Mouse (Mus musculus) heart, embryonic 16.5 days (tissue): ENCODE results near the gene 6030468B19Rik. TPM values are rescaled to one million over a fixed set of nuclear protein-coding genes. Genes with fewer than 3 reads are reported as not detected.

Source experiments
- ATAC-seq: fragments of 200-750 bp; cut with Nextera tagmentation; replicated peaks from 2 replicates; pipeline ENCODE4 v1.8.0; 2017; ENCODE audit warnings: moderate number of reproducible peaks; ENCODE audit not compliant: insufficient read depth, low FRiP score; ENCODE audit errors: extremely low read depth
- H3K27ac ChIP-seq: fragments of 300-500 bp; sonication (generic); 2 replicates; pipeline ENCODE4 v1.5.1; 2014; ENCODE audit warnings: mild to moderate bottlenecking, low read length, control low read depth, moderate library complexity
- H3K27me3 ChIP-seq: fragments of 300-500 bp; sonication (generic); 2 replicates; pipeline ENCODE4 v1.6.1; 2014; ENCODE audit warnings: low read length, mixed read lengths; ENCODE audit not compliant: control insufficient read depth, insufficient read depth
- H3K36me3 ChIP-seq: fragments of 300-500 bp; sonication (generic); 2 replicates; pipeline ENCODE4 v1.6.1; 2014; ENCODE audit not compliant: control insufficient read depth, insufficient read depth
- H3K4me1 ChIP-seq: fragments of 300-500 bp; sonication (generic); 2 replicates; pipeline ENCODE4 v1.6.1; 2014; ENCODE audit warnings: low read length, mixed read lengths; ENCODE audit not compliant: control insufficient read depth, insufficient read depth
- H3K4me2 ChIP-seq: fragments of 300-500 bp; sonication (generic); 2 replicates; pipeline ENCODE4 v1.6.1; 2014; ENCODE audit warnings: low read depth, mild to moderate bottlenecking, control low read depth, low read length
- H3K4me3 ChIP-seq: fragments of 300-500 bp; sonication (generic); 2 replicates; pipeline ENCODE4 v1.5.1; 2014; ENCODE audit warnings: mild to moderate bottlenecking, control low read depth, low read length
- H3K9ac ChIP-seq: fragments of 300-500 bp; sonication (generic); 2 replicates; pipeline ENCODE4 v1.6.1; 2014; ENCODE audit warnings: low read length, control low read depth
- H3K9me3 ChIP-seq: fragments of 300-500 bp; sonication (generic); replicated peaks from 2 replicates; pipeline ENCODE4 v1.6.1; 2016; ENCODE audit warnings: low read length; ENCODE audit not compliant: control insufficient read depth
- WGBS: fragments of 180-500 bp; shearing (Covaris S2); extraction: QIAGEN DNeasy Blood & Tissue Kit; methylation state at CpG from one replicate; pipeline ENCODE4 v1.1.7; 2014; 5-methylcytosine and 5-hydroxymethylcytosine counted together
- polyA plus RNA-seq: library from polyadenylated mRNA; unstranded; fragments of >200 nt; fragmentation: Nextera tagmentation; extraction: Ambion mirVana; gene quantifications from 2 replicates; pipeline ENCODE4 v1.2.1, GENCODE M21; 2015

Gene 6030468B19Rik
- polyA plus RNA-seq, 1 experiment from 2014 or later = 0.39 TPM

GRCm38 (mm10) chr11:117820173-117820572 lies 22.7 kb downstream of the 6030468B19Rik start:
- Histone ChIP-seq H3K9me3 (no peaks in the 10 kb centered on the region), H3K36me3 (peaks cover 48% of the 10 kb centered on the region), H3K4me2 (no peak overlapping the region), H3K4me3 (no peak overlapping the region), H3K27ac (peak overlapping the region; percentile 94), H3K27me3 (no peaks in the 10 kb centered on the region), H3K4me1 (peaks cover 50% of the 10 kb centered on the region), H3K9ac (peak overlapping the region; percentile 33; the same call in 1 of the 2 replicates)
- no peak for ATAC-seq
- 90% methylated on average over 7 of the region's 7 CpGs for WGBS

- H3K9ac ChIP-seq = no peak overlapping the region
- no peak for ATAC-seq
- H3K9me3 ChIP-seq = no peaks in the 10 kb centered on the region
- WGBS = 93% methylated on average over 9 of the region's 9 CpGs
- H3K27ac ChIP-seq = peak overlapping the region; percentile 17; the same call in 1 of the 2 replicates
- no peaks in the 10 kb centered on the region for H3K27me3 ChIP-seq
- H3K4me2 ChIP-seq = no peak overlapping the region
- H3K4me3 ChIP-seq = no peak overlapping the region
- peaks cover 62% of the 10 kb centered on the region for H3K4me1 ChIP-seq
- H3K36me3 ChIP-seq = peaks cover 38% of the 10 kb centered on the region
Observed at GRCm38 (mm10) chr11:117821868-117822267, 24.4 kb downstream of the 6030468B19Rik start.

- 36% methylated on average over 7 of the region's 7 CpGs for WGBS
- no peak for ATAC-seq
- H3K9me3 ChIP-seq = no peaks in the 10 kb centered on the region
- peak overlapping the region; percentile 76 for H3K27ac ChIP-seq
- no peaks in the 10 kb centered on the region for H3K27me3 ChIP-seq
- no peak overlapping the region for H3K4me3 ChIP-seq
- peaks cover 71% of the 10 kb centered on the region for H3K4me1 ChIP-seq
- H3K4me2 ChIP-seq = peak overlapping the region; percentile 90
- peak overlapping the region; percentile 54 for H3K9ac ChIP-seq
- H3K36me3 ChIP-seq = peaks cover 34% of the 10 kb centered on the region
Observed at GRCm38 (mm10) chr11:117822728-117823241, 25.3 kb downstream of the 6030468B19Rik start.

- Histone ChIP-seq H3K27ac (peak overlapping the region; percentile 76), H3K4me1 (peaks cover 71% of the 10 kb centered on the region), H3K9me3 (no peaks in the 10 kb centered on the region), H3K9ac (peak overlapping the region; percentile 48), H3K4me3 (no peak overlapping the region), H3K36me3 (peaks cover 28% of the 10 kb centered on the region), H3K27me3 (no peaks in the 10 kb centered on the region), H3K4me2 (peak overlapping the region; percentile 90; the same call in 1 of the 2 replicates)
- no peak for ATAC-seq
- 87% methylated on average over 6 of the region's 6 CpGs for WGBS
Observed at GRCm38 (mm10) chr11:117823411-117823810, 26.0 kb downstream of the 6030468B19Rik start.

GRCm38 (mm10) chr11:117824060-117824969 lies 26.9 kb downstream of the 6030468B19Rik start:
- peak overlapping the region; percentile 90 for H3K4me2 ChIP-seq
- 10% methylated on average over 23 of the region's 23 CpGs for WGBS
- peak overlapping the region; percentile 74 for H3K4me3 ChIP-seq
- H3K27ac ChIP-seq = peak overlapping the region; percentile 99
- H3K9ac ChIP-seq = peak overlapping the region; percentile 82
- peaks cover 73% of the 10 kb centered on the region for H3K4me1 ChIP-seq
- ATAC-seq = peak; percentile 37; the same call in 1 of the 2 replicates
- no peaks in the 10 kb centered on the region for H3K9me3 ChIP-seq
- peaks cover 22% of the 10 kb centered on the region for H3K36me3 ChIP-seq
- no peaks in the 10 kb centered on the region for H3K27me3 ChIP-seq

GRCm38 (mm10) chr11:117825333-117826101 lies 28.1 kb downstream of the 6030468B19Rik start, which contains the start of the genes Afmid and Tk1:
TSS of gene Afmid (plus strand) at chr11:117825924.
TSS of gene Tk1 (minus strand) at chr11:117826092.
- H3K36me3 ChIP-seq = peaks cover 13% of the 10 kb centered on the region; the same call in 1 of the 2 replicates
- H3K9me3 ChIP-seq = no peaks in the 10 kb centered on the region
- WGBS = under 1% methylated on average over 34 of the region's 34 CpGs
- peaks cover 76% of the 10 kb centered on the region for H3K4me1 ChIP-seq
- peak within 1 kb of the TSS; percentile 74 for H3K4me3 ChIP-seq
- peak within 1 kb of the TSS; percentile 99 for H3K27ac ChIP-seq
- H3K27me3 ChIP-seq = no peaks in the 10 kb centered on the region
- ATAC-seq = peak; percentile 18
- peak within 1 kb of the TSS; percentile 82 for H3K9ac ChIP-seq
- peak within 1 kb of the TSS; percentile 90 for H3K4me2 ChIP-seq

- peak overlapping the region; percentile 90 for H3K4me2 ChIP-seq
- no peak for ATAC-seq
- H3K4me1 ChIP-seq = peaks cover 79% of the 10 kb centered on the region
- 14% methylated on average over 5 of the region's 5 CpGs for WGBS
- peak overlapping the region; percentile 82 for H3K9ac ChIP-seq
- H3K27ac ChIP-seq = peak overlapping the region; percentile 99
- H3K4me3 ChIP-seq = peak overlapping the region; percentile 74
- peaks cover 12% of the 10 kb centered on the region; the same call in 1 of the 2 replicates for H3K36me3 ChIP-seq
- H3K9me3 ChIP-seq = no peaks in the 10 kb centered on the region
- H3K27me3 ChIP-seq = no peaks in the 10 kb centered on the region
Observed at GRCm38 (mm10) chr11:117826164-117826563, 28.7 kb downstream of the 6030468B19Rik start.

- 0 out of 2 replicates have a peak, but pooled peaks cover 7% of the 10 kb centered on the region for H3K36me3 ChIP-seq
- no peak for ATAC-seq
- peak overlapping the region; percentile 82 for H3K9ac ChIP-seq
- peak overlapping the region; percentile 74 for H3K4me3 ChIP-seq
- 59% methylated on average over 8 of the region's 8 CpGs for WGBS
- peaks cover 80% of the 10 kb centered on the region for H3K4me1 ChIP-seq
- peak overlapping the region; percentile 99 for H3K27ac ChIP-seq
- H3K4me2 ChIP-seq = peak overlapping the region; percentile 90
- no peaks in the 10 kb centered on the region for H3K27me3 ChIP-seq
- no peaks in the 10 kb centered on the region for H3K9me3 ChIP-seq
Observed at GRCm38 (mm10) chr11:117826916-117827315, 29.5 kb downstream of the 6030468B19Rik start.
